Mouse (Mus musculus): ENCODE data around the gene Tekt4.

The Tekt4 gene

GRCm38 (mm10) chr17:25433223-25433616 lies 21.2 kb upstream of the Tekt4 start:
- no peak for DNase-seq

- no peak for DNase-seq
These were observed 20.5 kb upstream of the Tekt4 start, which contains the start of gene Cacna1h for GRCm38 (mm10) chr17:25433617-25434606. TSS of gene Cacna1h (minus strand) at chr17:25433783.

- no peak for DNase-seq
These were observed 13.0 kb upstream of the Tekt4 start for GRCm38 (mm10) chr17:25441417-25441816.

- no peak for DNase-seq
These were observed 11.5 kb upstream of the Tekt4 start for GRCm38 (mm10) chr17:25442889-25443288.

GRCm38 (mm10) chr17:25445074-25445473 lies 9.3 kb upstream of the Tekt4 start:
- no peak for DNase-seq

- no peak for DNase-seq
These were observed 8.6 kb upstream of the Tekt4 start for GRCm38 (mm10) chr17:25445841-25446240.

- no peak for DNase-seq
These were observed 6.5 kb upstream of the Tekt4 start for GRCm38 (mm10) chr17:25447865-25448264.

GRCm38 (mm10) chr17:25450329-25450728 lies 4.1 kb upstream of the Tekt4 start:
- DNase-seq = no peak

GRCm38 (mm10) chr17:25452246-25452965 lies 2.0 kb upstream of the Tekt4 start:
- no peak for DNase-seq

GRCm38 (mm10) chr17:25456540-25456939 lies 2.1 kb downstream of the Tekt4 start:
- DNase-seq = no peak

GRCm38 (mm10) chr17:25462236-25462875 lies 7.9 kb downstream of the Tekt4 start:
- no peak for DNase-seq

GRCm38 (mm10) chr17:25463326-25463945 lies 9.0 kb downstream of the Tekt4 start:
- DNase-seq = no peak

- no peak for DNase-seq
These were observed 9.7 kb downstream of the Tekt4 start for GRCm38 (mm10) chr17:25464091-25464490.

GRCm38 (mm10) chr17:25466257-25466656 lies 11.8 kb downstream of the Tekt4 start:
- no peak for DNase-seq

GRCm38 (mm10) chr17:25467781-25468180 lies 13.4 kb downstream of the Tekt4 start:
- DNase-seq = no peak

- no peak for DNase-seq
These were observed 13.9 kb downstream of the Tekt4 start for GRCm38 (mm10) chr17:25468301-25468700.

- DNase-seq = peak; percentile 26
These were observed 15.4 kb downstream of the Tekt4 start for GRCm38 (mm10) chr17:25469798-25470197.

GRCm38 (mm10) chr17:25471418-25471817 lies 17.0 kb downstream of the Tekt4 start:
- no peak for DNase-seq

- no peak for DNase-seq
These were observed 17.6 kb downstream of the Tekt4 start for GRCm38 (mm10) chr17:25472044-25472443.

- DNase-seq = peak; percentile 15
These were observed 20.1 kb downstream of the Tekt4 start for GRCm38 (mm10) chr17:25474330-25475077.

GRCm38 (mm10) chr17:25475946-25476744 lies 21.7 kb downstream of the Tekt4 start:
- peak; percentile 37 for DNase-seq

All from cerebellum, adult 11 months (tissue).